Mouse (Mus musculus) kidney, postnatal 14 days (tissue): ENCODE data around the gene Unc93a2.
"Not testable (repeated sequence)": the region's sequence is repeated elsewhere in the genome, so short reads cannot be mapped to it uniquely, and the experiment has no call there.

Experiments
- DNase-seq: peaks from one replicate; pipeline ENCODE4 v3.0.0; 2022; ENCODE audit warnings: mixed read lengths

Gene Unc93a2

GRCm38 (mm10) chr17:7369401-7369800, 15.9 kb downstream of the Unc93a2 start:
- DNase-seq = not testable (repeated sequence)

GRCm38 (mm10) chr17:7366676-7367374, 18.4 kb downstream of the Unc93a2 start:
- DNase-seq = not testable (repeated sequence)

- not testable (repeated sequence) for DNase-seq
Observed at GRCm38 (mm10) chr17:7366265-7366664, 19.0 kb downstream of the Unc93a2 start.

GRCm38 (mm10) chr17:7365615-7366014, 19.6 kb downstream of the Unc93a2 start:
- DNase-seq = not testable (repeated sequence)

- not testable (repeated sequence) for DNase-seq
Observed at GRCm38 (mm10) chr17:7360749-7361465, 24.4 kb downstream of the Unc93a2 start.

DNA sequence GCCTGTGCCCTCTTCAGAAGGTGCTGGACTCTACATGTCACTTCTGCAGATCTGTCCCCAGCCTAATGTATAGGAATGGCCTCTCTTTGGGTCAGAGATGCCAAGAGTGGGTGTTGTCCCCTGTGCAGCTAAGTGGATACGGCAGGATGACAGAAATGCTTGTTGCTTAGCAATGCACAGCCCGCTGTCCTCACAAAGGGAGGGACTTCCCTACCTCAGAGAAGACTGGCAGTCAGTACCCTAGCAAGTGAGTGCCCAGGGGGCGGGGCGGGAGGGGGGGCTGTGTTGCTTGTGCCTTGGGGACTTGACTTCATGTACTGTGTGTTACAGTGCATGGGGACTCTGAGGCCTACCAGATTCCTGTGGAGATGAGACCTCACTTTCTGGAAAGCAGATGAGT, 25.5 kb downstream of the Unc93a2 start:
- not testable (repeated sequence) for DNase-seq

- not testable (repeated sequence) for DNase-seq
Observed at GRCm38 (mm10) chr17:7352596-7352995, 32.7 kb downstream of the Unc93a2 start, which contains the start of gene Ttll2. Gene Ttll2 (minus strand): TSS chr17:7352696.

- DNase-seq = not testable (repeated sequence)
Observed at GRCm38 (mm10) chr17:7348765-7349164, 36.5 kb downstream of the Unc93a2 start.

- DNase-seq = not testable (repeated sequence)
Observed at GRCm38 (mm10) chr17:7337381-7337780, 47.9 kb downstream of the Unc93a2 start.

GRCm38 (mm10) chr17:7332745-7333144, 52.5 kb downstream of the Unc93a2 start:
- not testable (repeated sequence) for DNase-seq

- DNase-seq = not testable (repeated sequence)
Observed at GRCm38 (mm10) chr17:7326415-7326814, 58.8 kb downstream of the Unc93a2 start.

GRCm38 (mm10) chr17:7324346-7324745, 60.9 kb downstream of the Unc93a2 start, which contains the start of gene Tcp10a:
Gene Tcp10a (plus strand): TSS chr17:7324646.
- not testable (repeated sequence) for DNase-seq

DNA sequence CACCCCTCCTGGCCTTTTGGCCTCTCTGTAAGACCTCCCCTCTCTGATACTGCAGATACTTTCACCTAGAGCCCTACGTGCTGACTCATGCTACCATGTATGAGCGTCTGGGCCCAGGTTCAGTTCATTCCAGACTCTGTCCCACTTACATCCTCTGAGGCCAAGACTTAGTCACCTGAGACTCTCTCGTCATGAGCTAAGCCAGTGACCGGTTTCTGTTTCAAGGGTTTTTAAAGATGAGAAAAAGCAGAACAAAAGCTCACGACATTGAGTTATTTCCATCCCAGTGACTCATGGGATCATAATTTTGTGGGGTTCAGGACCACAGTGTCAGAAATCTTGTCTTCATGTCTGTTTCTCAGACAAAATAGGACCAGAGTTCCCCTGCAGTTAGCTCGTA, 65.5 kb downstream of the Unc93a2 start:
- not testable (repeated sequence) for DNase-seq

DNA sequence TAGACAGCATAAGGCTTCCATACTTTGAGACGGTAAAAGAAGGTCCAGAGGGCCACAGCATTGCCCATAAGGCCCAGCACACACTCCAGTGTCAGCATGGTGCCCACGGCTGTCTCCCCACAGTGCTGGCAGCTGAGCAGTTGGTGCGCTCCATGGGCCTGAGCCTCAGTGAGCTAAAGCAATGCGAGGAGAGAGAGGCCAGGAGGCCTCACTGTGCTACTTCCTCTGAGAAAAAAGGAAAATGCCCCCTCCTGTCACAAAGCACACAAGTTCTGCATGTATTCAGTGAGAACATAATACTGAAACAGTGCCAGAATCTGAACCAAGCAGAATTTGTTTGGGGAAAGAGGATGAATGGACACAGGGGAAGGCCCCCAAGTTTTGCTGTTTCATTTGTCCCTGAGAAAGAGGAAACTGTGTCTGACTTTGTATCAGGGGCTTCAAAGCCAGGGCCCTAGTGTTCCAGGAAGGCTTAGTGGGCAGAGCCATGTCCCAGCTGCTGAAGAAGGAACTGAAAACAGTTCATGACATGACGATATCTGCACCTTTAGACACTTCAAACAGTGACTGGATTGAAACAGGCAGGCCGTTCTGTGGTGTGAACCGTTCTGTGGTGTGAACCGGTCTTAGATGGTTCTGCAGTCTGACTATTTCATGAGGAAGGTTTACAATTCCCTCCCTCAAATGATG, 69.4 kb downstream of the Unc93a2 start:
- DNase-seq = not testable (repeated sequence)
